Mouse (Mus musculus) myocyte (in vitro differentiated cells): ENCODE measurements at regions not wholly inside any gene's neighbourhood (a gene's known extent, or its start where the extent isn't known, plus 50 kb on each side); places are given as distances from the start of the nearest gene placed in this dataset.
A peak's percentile ranks its signal among the peaks of the same experiment; 100 is the strongest.

Source experiments
- H3K27me3 ChIP-seq: one replicate; pipeline ENCODE4 v1.6.1; 2011; ENCODE audit not compliant: control insufficient read depth, insufficient read depth, insufficient read length
- H3K36me3 ChIP-seq: one replicate; pipeline ENCODE4 v1.6.1; 2011; ENCODE audit not compliant: control insufficient read depth, insufficient read depth
- H3K4me2 ChIP-seq: one replicate; pipeline ENCODE4 v1.6.1; 2011; ENCODE audit warnings: low read depth, control low read depth
- H3K4me3 ChIP-seq: one replicate; pipeline ENCODE4 v1.5.1; 2011; ENCODE audit warnings: mild to moderate bottlenecking, control low read depth, moderate library complexity
- H3K79me2 ChIP-seq: one replicate; pipeline ENCODE4 v1.6.1; 2011; ENCODE audit not compliant: control insufficient read depth, insufficient read depth
- H3ac ChIP-seq: one replicate; pipeline ENCODE4 v1.6.1; 2011; ENCODE audit not compliant: control insufficient read depth, insufficient read length
- CEBPB ChIP-seq: IDR thresholded peaks from 2 replicates; pipeline ENCODE4 v1.6.1; 2011; ENCODE audit warnings: mild to moderate bottlenecking, moderate library complexity; ENCODE audit not compliant: poor library complexity, insufficient read depth, severe bottlenecking
- E2F4 ChIP-seq: IDR thresholded peaks from one replicate; pipeline ENCODE4 v1.6.1; 2011; ENCODE audit warnings: mild to moderate bottlenecking, control low read depth, moderate library complexity; ENCODE audit not compliant: insufficient read depth
- MAX ChIP-seq: IDR thresholded peaks from one replicate; pipeline ENCODE4 v1.6.1; 2011; ENCODE audit warnings: low read depth, mild to moderate bottlenecking, control low read depth
- MYOD1 ChIP-seq, 3 experiments: IDR thresholded peaks; one replicate each; pipeline ENCODE4 v1.6.1; 2011; ENCODE audit warnings: control low read depth in 2 of 3, low read depth in 2 of 3, mild to moderate bottlenecking in 2 of 3, moderate library complexity in 1 of 3; ENCODE audit not compliant: insufficient read length in 2 of 3, control insufficient read depth in 1 of 3
- MYOG ChIP-seq, 3 experiments: IDR thresholded peaks; one replicate each; pipeline ENCODE4 v1.6.1; 2011; ENCODE audit warnings: control low read depth in 2 of 3, low read depth in 2 of 3, mild to moderate bottlenecking in 2 of 3; ENCODE audit not compliant: insufficient read length in 2 of 3, control insufficient read depth in 1 of 3, insufficient read depth in 1 of 3
- POLR2A ChIP-seq: IDR thresholded peaks from one replicate; pipeline ENCODE4 v1.6.1; 2011; ENCODE audit warnings: low read depth, mild to moderate bottlenecking, control low read depth, moderate library complexity; ENCODE audit not compliant: insufficient read length
- POLR2AphosphoS2 ChIP-seq: IDR thresholded peaks from one replicate; pipeline ENCODE4 v1.6.1; 2011; ENCODE audit warnings: low read depth, control low read depth; ENCODE audit not compliant: insufficient read length
- REST ChIP-seq: IDR thresholded peaks from one replicate; pipeline ENCODE4 v1.6.1; 2011; ENCODE audit warnings: mild to moderate bottlenecking, control low read depth, moderate library complexity; ENCODE audit not compliant: insufficient read depth, insufficient read length
- SRF ChIP-seq: IDR thresholded peaks from one replicate; pipeline ENCODE4 v1.6.1; 2011; ENCODE audit warnings: low read depth; ENCODE audit not compliant: control insufficient read depth, insufficient read length
- TCF12 ChIP-seq: IDR thresholded peaks from one replicate; pipeline ENCODE4 v1.6.1; 2011; ENCODE audit warnings: mild to moderate bottlenecking, control low read depth; ENCODE audit not compliant: poor library complexity, insufficient read depth, severe bottlenecking
- TCF3 ChIP-seq: IDR thresholded peaks from one replicate; pipeline ENCODE4 v1.6.1; 2011; ENCODE audit warnings: low read depth, control low read depth; ENCODE audit not compliant: insufficient read length
- USF1 ChIP-seq: IDR thresholded peaks from one replicate; pipeline ENCODE4 v1.6.1; 2011; ENCODE audit warnings: low read depth, mild to moderate bottlenecking, control low read depth, moderate library complexity

GRCm38 (mm10) chr9:60950161-60950560, 155.8 kb downstream of the Uaca start:
- Histone ChIP-seq H3K79me2 (no peaks in the 10 kb centered on the region), H3K4me2 (no peak overlapping the region), H3K36me3 (no peaks in the 10 kb centered on the region), H3K4me3 (no peak overlapping the region), H3ac (no peak overlapping the region), H3K27me3 (peaks cover 23% of the 10 kb centered on the region)
- TF ChIP-seq REST (no peak), E2F4 (no peak), TCF3 (no peak)

- H3K36me3 ChIP-seq: no peaks in the 10 kb centered on the region
- TF ChIP-seq MAX (no peak), MYOD1 (IDR thresholded peaks at IDR 0.05; ENCODE audit: control insufficient read depth in 1 of 3, insufficient read length in 2 of 3, low read depth in 2 of 3) (no peak), TCF12 (no peak)
- H3ac ChIP-seq: no peak overlapping the region
- peaks cover 23% of the 10 kb centered on the region for H3K27me3 ChIP-seq
- H3K4me2 ChIP-seq: no peak overlapping the region
- no peaks in the 10 kb centered on the region for H3K79me2 ChIP-seq
- H3K4me3 ChIP-seq: no peak overlapping the region
Measured at GRCm38 (mm10) chr9:60951071-60951561, 156.8 kb downstream of the Uaca start.

- Histone ChIP-seq H3K4me3 (no peak overlapping the region), H3K4me2 (no peak overlapping the region), H3K79me2 (no peaks in the 10 kb centered on the region), H3K36me3 (no peaks in the 10 kb centered on the region), H3ac (no peak overlapping the region), H3K27me3 (no peaks in the 10 kb centered on the region)
- TF ChIP-seq CEBPB (no peak), MYOG (IDR thresholded peaks at IDR 0.05; ENCODE audit: control insufficient read depth in 1 of 3, insufficient read depth in 1 of 3, insufficient read length in 2 of 3, low read depth in 2 of 3) (no peak), TCF12 (no peak), POLR2A (no peak), MYOD1 (IDR thresholded peaks at IDR 0.05; ENCODE audit: control insufficient read depth in 1 of 3, insufficient read length in 2 of 3, low read depth in 2 of 3) (no peak), REST (no peak), POLR2AphosphoS2 (no peak), MAX (no peak), SRF (no peak), USF1 (no peak), E2F4 (no peak), TCF3 (no peak)
Measured at GRCm38 (mm10) chr9:60957438-60957837, 163.1 kb downstream of the Uaca start.

- H3K4me2 ChIP-seq: no peak overlapping the region
- H3ac ChIP-seq: no peak overlapping the region
- no peaks in the 10 kb centered on the region for H3K79me2 ChIP-seq
- TF ChIP-seq CEBPB (peak; percentile 63; the same call in 1 of the 2 replicates), TCF3 (no peak)
- H3K36me3 ChIP-seq: no peaks in the 10 kb centered on the region
- no peaks in the 10 kb centered on the region for H3K27me3 ChIP-seq
- H3K4me3 ChIP-seq: no peak overlapping the region
Measured at GRCm38 (mm10) chr9:60959537-60959936, 165.2 kb downstream of the Uaca start.

GRCm38 (mm10) chr9:60962086-60962485, 167.7 kb downstream of the Uaca start:
- H3ac ChIP-seq: no peak overlapping the region
- no peak overlapping the region for H3K4me2 ChIP-seq

GRCm38 (mm10) chr9:60965641-60966040, 171.3 kb downstream of the Uaca start:
- no peak for TF ChIP-seq E2F4
- TF ChIP-seq SRF: no peak
- no peak for TF ChIP-seq POLR2A
- no peak for TF ChIP-seq TCF12
- TF ChIP-seq MAX: no peak
- TF ChIP-seq TCF3: no peak
- no peak for TF ChIP-seq REST
- TF ChIP-seq MYOG (IDR thresholded peaks at IDR 0.05; ENCODE audit: control insufficient read depth in 1 of 3, insufficient read depth in 1 of 3, insufficient read length in 2 of 3, low read depth in 2 of 3): no peak
- no peak for TF ChIP-seq CEBPB
- no peak for TF ChIP-seq USF1
- H3K4me2 ChIP-seq: no peak overlapping the region
- no peaks in the 10 kb centered on the region for H3K36me3 ChIP-seq
- H3ac ChIP-seq: no peak overlapping the region
- no peaks in the 10 kb centered on the region for H3K79me2 ChIP-seq
- H3K27me3 ChIP-seq: peaks cover 7% of the 10 kb centered on the region
- H3K4me3 ChIP-seq: no peak overlapping the region

More at GRCm38 (mm10) chr9:60962086-60962485, 167.7 kb downstream of the Uaca start:
- Histone ChIP-seq H3K36me3 (no peaks in the 10 kb centered on the region), H3K27me3 (no peaks in the 10 kb centered on the region), H3K79me2 (no peaks in the 10 kb centered on the region), H3K4me3 (no peak overlapping the region)
- TF ChIP-seq USF1 (no peak), TCF12 (no peak), MAX (no peak), SRF (no peak)
